Mouse (Mus musculus): ENCODE data around the gene Plrg1. TPM values are rescaled to one million over a fixed set of nuclear protein-coding genes. Genes with fewer than 3 reads are reported as not detected.

Gene Plrg1
- 32.4 TPM for polyA plus RNA-seq (2014; fragmentation: Illumina TruSeq; extraction: RNeasy Lipid Tissue Mini Kit (QIAGEN cat#74804); ENCODE audit: low read depth, low replicate concordance)

DNA sequence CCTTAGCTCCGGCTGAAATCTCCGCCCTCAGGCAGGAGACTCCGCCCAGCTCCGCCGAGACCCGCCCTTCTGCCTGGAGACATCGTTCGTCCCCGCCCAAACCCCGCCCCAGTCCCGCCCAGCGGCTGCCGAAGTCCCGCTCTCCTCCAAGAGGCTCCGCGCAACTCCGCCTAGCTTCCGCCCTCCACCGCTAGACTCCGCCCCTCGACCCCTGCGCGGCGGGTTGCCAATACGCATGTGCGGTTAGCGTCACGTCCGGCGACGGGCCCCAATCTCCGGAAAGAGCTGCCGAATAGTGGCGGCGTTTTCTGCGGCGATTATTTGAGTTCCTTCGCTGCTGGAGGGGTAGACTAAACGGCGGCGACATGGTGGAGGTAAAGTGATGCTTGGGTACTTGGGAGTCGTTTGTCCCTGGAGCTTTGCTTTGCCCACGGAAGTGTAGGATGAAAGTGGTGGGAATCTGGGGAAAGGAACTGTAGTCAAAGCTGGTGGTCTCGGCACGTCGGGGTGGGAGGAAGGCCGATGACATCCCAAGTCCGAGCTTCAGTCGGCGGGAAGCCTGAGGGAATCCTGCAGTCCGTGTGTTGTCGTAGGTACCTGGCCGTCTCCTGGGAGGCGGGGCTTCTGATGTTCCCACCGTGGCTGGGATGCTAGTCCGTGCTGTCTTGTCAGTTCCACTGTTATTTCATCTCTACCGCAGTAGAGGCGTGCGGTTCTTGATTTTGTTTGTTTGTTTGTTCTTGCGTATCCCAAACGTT is at the start of gene Plrg1:
Plrg1 (plus strand) TSS at position 242 of the 758 bp plus-strand sequence.

DNA sequence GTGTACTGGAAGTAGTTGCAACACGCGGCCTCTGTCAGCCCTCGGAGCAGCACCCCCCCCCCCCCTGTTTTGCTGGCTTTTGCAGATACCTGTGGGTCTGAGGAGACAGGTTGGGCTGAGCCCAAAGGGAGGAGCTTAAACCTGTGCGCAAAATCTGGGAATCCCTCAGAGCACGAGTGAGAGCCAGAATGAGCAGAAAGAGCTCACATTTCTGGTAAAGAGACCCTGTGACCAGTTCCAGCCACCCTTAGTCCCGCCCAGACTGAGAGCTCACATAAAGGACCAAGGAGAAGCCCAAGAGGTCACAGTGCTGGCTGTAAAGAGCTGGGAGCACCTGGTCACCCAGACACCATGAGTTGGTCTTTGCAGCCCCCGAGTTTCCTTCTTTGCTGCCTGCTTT is 47.8 kb upstream of the Plrg1 start, which contains the start of gene Fgg:
Fgg (plus strand) TSS at position 168 of the 400 bp plus-strand sequence.

DNA sequence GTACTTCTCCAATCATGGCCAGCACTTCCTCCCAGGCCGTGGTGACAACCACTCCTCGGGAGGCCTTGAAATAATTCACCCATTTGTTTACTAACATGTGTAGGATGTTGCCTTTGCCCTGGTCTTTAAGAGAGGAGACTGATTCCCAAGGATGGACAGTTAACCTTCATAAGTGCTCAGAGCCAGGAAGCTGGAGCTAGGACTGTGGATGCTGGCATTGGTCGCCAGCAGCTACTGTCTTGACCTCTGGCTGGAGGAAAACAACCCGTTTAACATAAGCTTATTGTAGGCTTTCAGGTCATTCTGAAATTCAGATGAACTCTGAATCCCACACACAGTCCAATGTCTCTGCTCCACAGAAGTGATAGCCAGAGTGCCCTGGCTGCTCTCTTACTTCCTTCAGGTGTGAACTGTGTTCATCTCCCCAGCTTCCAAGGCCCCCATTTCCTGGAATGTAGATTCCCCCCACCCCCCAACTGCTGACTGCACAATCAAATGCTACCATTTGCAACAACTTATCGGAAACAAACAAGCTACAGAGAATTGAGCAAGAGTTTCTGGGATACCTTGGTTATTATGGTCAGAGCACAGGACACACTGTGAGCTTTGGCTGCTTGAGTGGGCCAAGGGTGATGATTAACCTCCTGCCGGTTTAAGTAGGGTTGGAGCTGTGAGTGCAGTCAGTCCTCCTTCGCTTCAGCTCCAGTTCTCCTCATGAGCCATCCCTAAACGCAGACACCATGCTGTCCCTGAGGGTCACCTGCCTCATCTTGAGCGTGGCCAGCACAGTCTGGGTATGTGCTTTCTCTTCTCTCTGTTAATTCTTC is 29.6 kb upstream of the Plrg1 start, which contains the start of gene Fga:
Fga (plus strand) TSS at position 602 of the 827 bp plus-strand sequence.

DNA sequence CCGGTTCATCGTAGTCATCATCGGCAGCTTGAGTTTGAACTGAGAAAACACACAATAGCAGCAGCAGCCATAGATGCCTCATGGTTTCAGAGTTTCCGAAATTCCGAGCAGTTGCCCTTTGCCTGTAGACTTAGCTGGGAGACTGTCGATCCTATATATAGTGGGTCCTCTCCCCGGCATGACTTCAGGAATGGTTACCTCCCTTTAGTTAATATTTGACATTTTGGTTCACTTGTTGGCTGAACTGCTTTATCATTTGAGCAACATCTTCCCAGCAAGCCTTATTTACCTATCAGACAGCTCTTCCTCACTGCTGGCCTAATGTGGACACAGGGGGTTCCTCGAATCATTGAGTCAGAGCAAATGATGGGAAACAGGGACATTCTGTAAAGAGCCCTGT is 5.6 kb upstream of the Plrg1 start, which contains the start of gene Fgb:
Fgb (minus strand) TSS at position 184 of the 400 bp plus-strand sequence.

Other genes starting within 250 kb of the Plrg1 start
- not detected for gene Rbm46, start 179.0 kb upstream of the Plrg1 start, polyA plus RNA-seq (2014; fragmentation: Illumina TruSeq; extraction: RNeasy Lipid Tissue Mini Kit (QIAGEN cat#74804); ENCODE audit: low read depth, low replicate concordance)
- 0.31 TPM for gene Lrat, start 151.5 kb upstream of the Plrg1 start, polyA plus RNA-seq (2014; fragmentation: Illumina TruSeq; extraction: RNeasy Lipid Tissue Mini Kit (QIAGEN cat#74804); ENCODE audit: low read depth, low replicate concordance)
- 2.9 TPM for gene Fgg, start 47.8 kb upstream of the Plrg1 start, polyA plus RNA-seq (2014; fragmentation: Illumina TruSeq; extraction: RNeasy Lipid Tissue Mini Kit (QIAGEN cat#74804); ENCODE audit: low read depth, low replicate concordance)
- gene Fga, start 29.4 kb upstream of the Plrg1 start, polyA plus RNA-seq (2014; fragmentation: Illumina TruSeq; extraction: RNeasy Lipid Tissue Mini Kit (QIAGEN cat#74804); ENCODE audit: low read depth, low replicate concordance): 1.8 TPM
- gene Fgb, start 5.7 kb upstream of the Plrg1 start, polyA plus RNA-seq (2014; fragmentation: Illumina TruSeq; extraction: RNeasy Lipid Tissue Mini Kit (QIAGEN cat#74804); ENCODE audit: low read depth, low replicate concordance): 1.2 TPM
- gene Dchs2, start 72.4 kb downstream of the Plrg1 start, polyA plus RNA-seq (2014; fragmentation: Illumina TruSeq; extraction: RNeasy Lipid Tissue Mini Kit (QIAGEN cat#74804); ENCODE audit: low read depth, low replicate concordance): 0.16 TPM